Mouse (Mus musculus) ES-Bruce4 (cell line): ENCODE measurements around the gene Tsen54.

Source experiments
- CTCF ChIP-seq: IDR thresholded peaks from one replicate; pipeline ENCODE4 v1.8.1; 2011; ENCODE audit warnings: low read depth, low read length
- EP300 ChIP-seq: IDR thresholded peaks from 2 replicates; pipeline ENCODE4 v1.6.1; 2011; ENCODE audit warnings: low read depth, low read length; ENCODE audit not compliant: insufficient read depth

DNA sequence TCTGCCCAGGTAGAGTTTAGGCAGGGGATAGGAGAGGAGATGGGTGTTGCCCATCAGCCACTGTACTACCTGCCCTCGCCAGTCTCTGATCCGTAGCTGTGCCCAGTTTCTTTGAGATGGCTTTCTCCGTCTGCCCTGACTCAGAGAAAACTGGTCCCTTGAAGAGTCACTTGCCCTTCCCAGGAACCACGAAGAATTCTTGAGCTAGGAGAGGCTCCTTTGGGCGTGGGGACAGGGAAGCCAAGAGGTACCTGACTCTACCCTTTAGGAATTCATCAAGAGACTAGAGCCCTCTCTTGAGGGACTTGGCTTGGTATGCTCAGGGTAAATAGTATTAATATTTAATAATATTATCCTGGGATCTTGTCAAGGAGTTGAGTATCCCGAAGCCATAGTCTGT, 13.1 kb downstream of the Tsen54 start:
- TF ChIP-seq CTCF (no peak), EP300 (no peak)
